Mouse (Mus musculus): ENCODE data around the gene Xpo1.
A peak's percentile ranks its signal among the peaks of the same experiment; 100 is the strongest.
"Not testable (repeated sequence)": the region's sequence is repeated elsewhere in the genome, so short reads cannot be mapped to it uniquely, and the experiment has no call there.

The Xpo1 gene

GRCm38 (mm10) chr11:23255427-23256193 lies at the start of gene Xpo1:
Gene Xpo1, plus strand, starts transcription at chr11:23256041.
- DNase-seq (ENCODE audit: low read depth, low spot score), result peak; percentile 100

- DNase-seq (ENCODE audit: low read depth, low spot score), result no peak
These were observed 46.1 kb upstream of the Xpo1 start for GRCm38 (mm10) chr11:23209717-23210116.

GRCm38 (mm10) chr11:23210590-23211510 lies 45.0 kb upstream of the Xpo1 start:
- peak; percentile 66 for DNase-seq (ENCODE audit: low read depth, low spot score)

GRCm38 (mm10) chr11:23217430-23217829 lies 38.4 kb upstream of the Xpo1 start:
- no peak for DNase-seq (ENCODE audit: low read depth, low spot score)

- DNase-seq (ENCODE audit: low read depth, low spot score), result no peak
These were observed 19.8 kb upstream of the Xpo1 start for GRCm38 (mm10) chr11:23236015-23236414.

GRCm38 (mm10) chr11:23253931-23254330 lies 1.9 kb upstream of the Xpo1 start:
- DNase-seq (ENCODE audit: low read depth, low spot score), result no peak

- DNase-seq (ENCODE audit: low read depth, low spot score), result peak; percentile 27
These were observed 1.3 kb upstream of the Xpo1 start for GRCm38 (mm10) chr11:23254548-23254947.

- DNase-seq (ENCODE audit: low read depth, low spot score), result no peak
These were observed 801 bp upstream of the Xpo1 start for GRCm38 (mm10) chr11:23255053-23255426.

GRCm38 (mm10) chr11:23256194-23256802 lies 457 bp downstream of the Xpo1 start:
- no peak for DNase-seq (ENCODE audit: low read depth, low spot score)

GRCm38 (mm10) chr11:23256803-23257704 lies 1.2 kb downstream of the Xpo1 start:
- DNase-seq (ENCODE audit: low read depth, low spot score), result peak; percentile 93

- no peak for DNase-seq (ENCODE audit: low read depth, low spot score)
These were observed 3.2 kb downstream of the Xpo1 start for GRCm38 (mm10) chr11:23259073-23259472.

GRCm38 (mm10) chr11:23259481-23259880 lies 3.6 kb downstream of the Xpo1 start:
- DNase-seq (ENCODE audit: low read depth, low spot score), result no peak

- no peak for DNase-seq (ENCODE audit: low read depth, low spot score)
These were observed 4.3 kb downstream of the Xpo1 start for GRCm38 (mm10) chr11:23260186-23260585.

GRCm38 (mm10) chr11:23261490-23261889 lies 5.6 kb downstream of the Xpo1 start:
- DNase-seq (ENCODE audit: low read depth, low spot score), result peak; percentile 77

GRCm38 (mm10) chr11:23264949-23265348 lies 9.1 kb downstream of the Xpo1 start:
- peak; percentile 81 for DNase-seq (ENCODE audit: low read depth, low spot score)

- DNase-seq (ENCODE audit: low read depth, low spot score), result peak; percentile 63
These were observed 16.2 kb downstream of the Xpo1 start for GRCm38 (mm10) chr11:23271770-23272724.

- no peak for DNase-seq (ENCODE audit: low read depth, low spot score)
These were observed 19.9 kb downstream of the Xpo1 start for GRCm38 (mm10) chr11:23275780-23276179.

- DNase-seq (ENCODE audit: low read depth, low spot score), result no peak
These were observed 28.6 kb downstream of the Xpo1 start for GRCm38 (mm10) chr11:23284469-23284868.

- not testable (repeated sequence) for DNase-seq (ENCODE audit: low read depth, low spot score)
These were observed 33.0 kb downstream of the Xpo1 start for GRCm38 (mm10) chr11:23288866-23289265.

GRCm38 (mm10) chr11:23297379-23297778 lies 41.5 kb downstream of the Xpo1 start:
- no peak for DNase-seq (ENCODE audit: low read depth, low spot score)
